Mouse (Mus musculus) embryonic facial prominence, embryonic 13.5 days (tissue): ENCODE results near the gene Tle3. TPM values are rescaled to one million over a fixed set of nuclear protein-coding genes. Genes with fewer than 3 reads are reported as not detected.
A peak's percentile ranks its signal among the peaks of the same experiment; 100 is the strongest.

Experiments
- ATAC-seq: fragments of 200-750 bp; cut with Nextera tagmentation; 2 replicates; pipeline ENCODE4 v1.8.0; 2017; ENCODE audit warnings: low read depth; ENCODE audit not compliant: insufficient number of reproducible peaks, insufficient read depth, low FRiP score, low TSS enrichment
- H3K27ac ChIP-seq: fragments of 300-500 bp; sonication (generic); 2 replicates; pipeline ENCODE4 v1.5.1; 2015; ENCODE audit warnings: moderate library complexity, mild to moderate bottlenecking, inconsistent platforms
- H3K27me3 ChIP-seq: fragments of 300-500 bp; sonication (generic); 2 replicates; pipeline ENCODE4 v1.6.1; 2015; ENCODE audit warnings: mild to moderate bottlenecking, inconsistent platforms
- H3K36me3 ChIP-seq: fragments of 300-500 bp; sonication (generic); 2 replicates; pipeline ENCODE4 v1.6.1; 2015; ENCODE audit warnings: mild to moderate bottlenecking, inconsistent platforms
- H3K4me1 ChIP-seq: fragments of 300-500 bp; sonication (generic); 2 replicates; pipeline ENCODE4 v1.6.1; 2015; ENCODE audit warnings: inconsistent platforms
- H3K4me2 ChIP-seq: fragments of 300-500 bp; sonication (generic); 2 replicates; pipeline ENCODE4 v1.6.1; 2015; ENCODE audit warnings: moderate library complexity, mild to moderate bottlenecking, inconsistent platforms
- H3K4me3 ChIP-seq: fragments of 300-500 bp; sonication (generic); 2 replicates; pipeline ENCODE4 v1.5.1; 2015; ENCODE audit warnings: mild to moderate bottlenecking, inconsistent platforms
- H3K9ac ChIP-seq: fragments of 300-500 bp; sonication (generic); 2 replicates; pipeline ENCODE4 v1.6.1; 2015; ENCODE audit warnings: mild to moderate bottlenecking, inconsistent platforms
- H3K9me3 ChIP-seq: fragments of 300-500 bp; sonication (generic); 2 replicates; pipeline ENCODE4 v1.6.1; 2016; ENCODE audit warnings: inconsistent platforms
- WGBS: fragments of 180-500 bp; shearing (Covaris S2); methylation state at CpG from one replicate; pipeline ENCODE4 v1.1.7; 2015; ENCODE audit warnings: mixed read lengths; 5-methylcytosine and 5-hydroxymethylcytosine counted together
- polyA plus RNA-seq: library from polyadenylated mRNA; unstranded; fragments of >200 nt; fragmentation: Nextera tagmentation; extraction: Ambion mirVana; gene quantifications from 2 replicates; pipeline ENCODE4 v1.2.1, GENCODE M21; 2015

Gene Tle3
- polyA plus RNA-seq, 1 experiment from 2014 or later: 39.5 TPM

DNA sequence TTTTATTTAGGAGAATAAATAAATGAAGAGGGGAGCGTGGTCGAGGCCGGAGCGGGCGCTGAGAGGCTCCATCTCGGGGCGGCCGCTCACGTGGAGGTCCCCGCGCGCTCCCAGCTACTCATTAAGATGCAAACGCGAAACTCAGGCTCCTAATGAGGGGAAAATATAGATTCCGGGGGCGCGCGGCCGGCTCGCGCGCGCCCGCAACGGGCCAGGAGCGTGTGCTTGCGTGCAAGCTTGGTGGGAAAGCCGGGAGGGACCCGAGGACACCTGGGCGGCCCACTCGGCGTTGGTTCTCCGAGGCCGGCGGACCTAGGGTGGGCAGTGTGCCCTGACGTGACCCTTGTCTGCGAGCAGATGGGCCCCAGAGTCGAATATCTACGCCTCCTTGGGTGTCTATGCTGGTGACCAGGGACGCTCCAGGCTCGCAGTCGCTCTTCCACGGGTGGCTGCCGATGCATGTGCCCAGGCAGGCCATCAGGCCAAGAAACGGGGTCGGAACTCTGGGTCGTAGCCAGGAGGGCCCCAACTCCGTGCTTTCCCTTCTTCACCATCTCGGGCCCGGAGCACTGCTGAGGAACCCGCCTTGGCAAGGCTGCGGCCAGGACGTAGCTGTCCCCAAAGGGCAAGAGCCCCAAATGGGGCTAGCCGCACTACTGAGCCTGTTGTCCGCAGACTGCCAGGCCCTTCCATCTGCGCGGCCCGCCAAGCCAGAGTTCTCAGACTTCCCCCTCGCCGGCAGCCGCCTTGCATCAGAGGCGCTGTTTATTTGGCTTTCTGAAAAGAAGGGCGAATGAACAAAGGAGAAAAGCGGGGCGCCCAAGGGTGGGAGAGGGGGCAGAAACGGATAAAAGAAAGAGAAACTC, 1.0 kb upstream of the Tle3 start:
- H3K4me3 ChIP-seq: peak overlapping the region; percentile 76
- no peaks in the 10 kb centered on the region for H3K9me3 ChIP-seq
- H3K9ac ChIP-seq: peak overlapping the region; percentile 99
- H3K36me3 ChIP-seq: no peaks in the 10 kb centered on the region
- peak overlapping the region; percentile 94 for H3K4me2 ChIP-seq
- H3K27me3 ChIP-seq: peaks cover 8% of the 10 kb centered on the region
- WGBS: under 1% methylated on average over 66 of the region's 66 CpGs
- peak; percentile 7; the same call in 1 of the 2 replicates for ATAC-seq
- H3K27ac ChIP-seq: peak overlapping the region; percentile 94
- peaks cover 61% of the 10 kb centered on the region for H3K4me1 ChIP-seq

DNA sequence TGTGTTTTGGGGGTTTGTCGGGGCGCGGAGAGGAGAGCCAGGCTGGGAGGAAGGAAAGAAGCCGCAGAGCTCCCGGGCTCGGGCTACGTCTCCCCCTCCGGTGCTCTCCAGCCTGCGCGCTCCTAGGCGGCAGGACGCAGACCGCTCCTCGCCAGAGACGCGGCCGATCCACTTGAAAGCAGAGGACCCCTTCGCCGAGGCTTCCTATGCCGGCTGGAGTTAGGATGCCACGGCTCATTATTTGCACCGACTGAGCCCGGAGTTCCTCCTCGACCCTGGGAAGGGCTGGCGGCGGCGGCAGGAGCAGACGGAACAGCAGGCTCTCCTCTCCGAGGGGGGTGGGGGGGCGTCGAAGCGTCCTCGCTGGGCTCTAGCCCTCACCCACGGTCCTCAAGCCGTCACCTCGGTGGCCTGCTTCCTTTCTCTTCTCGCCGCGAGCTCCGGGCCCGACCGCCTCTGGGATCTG, 377 bp downstream of the Tle3 start:
- H3K9ac ChIP-seq: peak overlapping the region; percentile 99
- peak overlapping the region; percentile 94 for H3K4me2 ChIP-seq
- 0 out of 2 replicates have a peak, but pooled peaks cover 11% of the 10 kb centered on the region for H3K36me3 ChIP-seq
- peaks cover 67% of the 10 kb centered on the region for H3K4me1 ChIP-seq
- H3K4me3 ChIP-seq: peak overlapping the region; percentile 76
- H3K27ac ChIP-seq: peak overlapping the region; percentile 96
- H3K9me3 ChIP-seq: no peaks in the 10 kb centered on the region
- ATAC-seq: peak; percentile 8; the same call in 1 of the 2 replicates
- H3K27me3 ChIP-seq: no peaks in the 10 kb centered on the region
- WGBS: under 1% methylated on average over 35 of the region's 42 CpGs

DNA sequence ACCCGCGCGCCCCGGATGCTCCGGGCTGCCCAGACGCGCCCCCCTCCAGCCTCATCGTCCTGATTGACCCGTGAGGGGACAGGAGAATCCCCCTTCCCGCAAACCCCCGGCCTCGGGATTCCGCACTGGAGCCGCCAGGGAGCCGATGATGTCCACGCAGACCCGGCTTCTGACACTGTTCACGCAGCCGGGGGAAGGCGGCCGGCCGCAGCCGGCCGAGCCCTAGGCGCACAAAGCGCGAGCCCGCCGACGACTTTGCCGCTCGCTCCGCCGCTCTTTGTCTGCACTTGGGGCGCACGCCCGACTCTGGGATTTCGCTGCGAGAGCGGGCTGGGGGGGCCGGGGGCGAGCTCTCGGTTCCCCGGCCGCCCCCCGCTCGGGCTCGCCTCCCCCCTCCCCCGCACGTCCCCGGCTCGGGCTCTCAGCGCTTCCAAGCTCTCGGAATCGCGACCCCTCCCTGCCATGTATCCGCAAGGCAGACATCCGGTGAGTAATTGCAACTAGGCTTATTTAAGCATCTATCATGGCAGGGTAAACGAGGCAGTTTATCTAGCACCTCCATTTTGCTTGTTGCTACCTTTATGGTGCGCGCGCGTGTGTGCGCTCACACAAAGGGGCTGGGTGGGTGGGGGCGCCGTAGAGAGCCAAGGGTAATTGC, 939 bp downstream of the Tle3 start:
- H3K9ac ChIP-seq: peak overlapping the region; percentile 99
- H3K9me3 ChIP-seq: no peaks in the 10 kb centered on the region
- peak overlapping the region; percentile 94 for H3K4me2 ChIP-seq
- H3K36me3 ChIP-seq: peaks cover 13% of the 10 kb centered on the region; the same call in 1 of the 2 replicates
- peaks cover 67% of the 10 kb centered on the region for H3K4me1 ChIP-seq
- H3K4me3 ChIP-seq: peak overlapping the region; percentile 76
- WGBS: under 1% methylated on average over 62 of the region's 66 CpGs
- peak overlapping the region; percentile 96 for H3K27ac ChIP-seq
- H3K27me3 ChIP-seq: no peaks in the 10 kb centered on the region
- no peak for ATAC-seq

DNA sequence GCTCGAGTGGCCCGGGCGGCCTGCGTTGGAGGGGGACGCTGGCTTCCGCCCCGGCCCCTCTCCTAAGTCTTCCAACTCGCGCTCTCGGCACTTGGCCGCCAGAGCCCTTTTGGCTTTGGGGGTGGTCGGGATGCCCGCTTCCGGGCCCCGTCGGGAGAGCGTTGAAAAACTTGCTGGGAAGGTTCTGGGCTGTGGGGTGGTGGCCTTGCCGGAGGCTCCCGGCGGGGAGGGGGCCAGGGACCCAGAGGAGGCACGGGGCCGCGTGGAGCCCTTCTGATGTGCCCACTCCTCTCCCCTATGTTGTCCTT, 1.4 kb downstream of the Tle3 start:
- Histone ChIP-seq H3K4me2 (peak overlapping the region; percentile 94), H3K36me3 (peaks cover 17% of the 10 kb centered on the region; the same call in 1 of the 2 replicates), H3K9me3 (no peaks in the 10 kb centered on the region), H3K27ac (peak overlapping the region; percentile 96), H3K9ac (peak overlapping the region; percentile 99), H3K4me3 (peak overlapping the region; percentile 76), H3K4me1 (peaks cover 69% of the 10 kb centered on the region), H3K27me3 (no peaks in the 10 kb centered on the region)
- under 1% methylated on average over 23 of the region's 23 CpGs for WGBS
- no peak for ATAC-seq

DNA sequence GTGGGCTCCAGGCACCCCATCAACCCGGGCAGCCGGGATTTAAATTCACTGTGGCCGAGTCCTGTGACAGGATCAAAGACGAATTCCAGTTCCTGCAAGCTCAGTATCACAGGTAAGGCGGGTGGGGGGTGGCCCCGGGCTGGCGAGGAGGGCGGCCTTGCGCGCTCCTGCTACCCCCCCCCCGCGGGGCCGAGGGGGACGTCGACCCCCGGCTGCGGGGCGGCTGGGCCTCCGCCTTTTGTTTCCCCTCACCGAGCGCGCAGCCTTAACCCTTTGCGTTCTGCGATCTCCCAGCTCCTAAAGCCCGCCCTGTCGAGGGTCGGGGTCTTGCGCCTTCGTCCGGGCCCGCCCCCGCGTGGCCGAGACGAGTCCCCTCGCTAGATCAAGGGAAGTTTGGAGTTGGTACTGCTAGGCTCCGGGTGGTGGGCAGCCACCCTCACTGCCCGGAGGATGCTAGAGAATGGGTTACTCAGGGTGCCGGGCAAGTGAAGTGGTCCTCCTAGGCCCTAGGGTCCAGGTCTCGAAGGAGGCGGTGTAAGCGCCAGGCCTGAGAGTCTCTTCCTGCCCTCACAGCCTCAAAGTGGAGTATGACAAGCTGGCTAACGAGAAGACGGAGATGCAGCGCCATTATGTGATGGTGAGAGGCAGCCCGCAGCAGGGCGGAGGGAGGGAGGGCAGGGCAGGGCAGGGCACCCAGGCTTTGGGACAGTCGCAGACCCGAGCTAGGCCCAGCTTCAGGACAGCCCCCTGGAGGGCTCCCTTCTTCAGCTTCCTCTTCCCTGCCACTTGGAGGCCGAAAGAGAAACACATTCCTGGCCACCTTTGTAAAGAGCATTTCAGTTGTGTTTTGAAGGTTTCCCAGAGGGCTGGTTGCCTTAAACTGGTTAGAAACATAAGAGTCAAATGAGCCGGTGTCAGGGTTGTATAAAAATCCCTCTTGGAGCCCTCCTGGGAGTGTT, 2.1 kb downstream of the Tle3 start:
- WGBS: under 1% methylated on average over 51 of the region's 51 CpGs
- H3K9ac ChIP-seq: peak overlapping the region; percentile 99
- peak overlapping the region; percentile 96 for H3K27ac ChIP-seq
- peak overlapping the region; percentile 94 for H3K4me2 ChIP-seq
- H3K4me3 ChIP-seq: peak overlapping the region; percentile 76
- no peaks in the 10 kb centered on the region for H3K27me3 ChIP-seq
- H3K4me1 ChIP-seq: peaks cover 69% of the 10 kb centered on the region
- no peak for ATAC-seq
- peaks cover 21% of the 10 kb centered on the region; the same call in 1 of the 2 replicates for H3K36me3 ChIP-seq
- no peaks in the 10 kb centered on the region for H3K9me3 ChIP-seq

DNA sequence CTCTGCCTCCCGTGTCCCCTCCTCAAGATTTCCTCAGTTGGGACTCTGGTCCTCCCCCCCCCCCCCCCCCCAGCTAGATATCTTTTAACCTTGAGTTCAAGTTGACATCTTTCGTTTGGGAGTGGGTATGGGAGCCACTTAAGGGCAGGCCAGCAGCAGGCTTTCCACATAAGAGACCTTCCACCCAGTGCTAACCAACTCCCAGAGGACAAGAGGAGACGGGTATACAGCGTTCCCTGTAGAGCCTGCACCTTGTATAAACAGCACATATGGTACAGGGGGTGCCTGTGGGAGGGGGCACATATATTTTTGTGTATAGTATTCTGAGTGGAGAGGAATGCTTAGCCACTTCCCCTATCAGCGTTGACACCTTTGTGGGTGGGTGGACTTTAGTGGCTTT, 2.8 kb downstream of the Tle3 start:
- Histone ChIP-seq H3K4me1 (peaks cover 69% of the 10 kb centered on the region), H3K36me3 (peaks cover 24% of the 10 kb centered on the region; the same call in 1 of the 2 replicates), H3K4me3 (peak overlapping the region; percentile 76), H3K4me2 (peak overlapping the region; percentile 94), H3K9me3 (no peaks in the 10 kb centered on the region), H3K27ac (no peak overlapping the region), H3K9ac (peak overlapping the region; percentile 99), H3K27me3 (no peaks in the 10 kb centered on the region)
- 12% methylated on average over 5 of the region's 5 CpGs for WGBS
- no peak for ATAC-seq

DNA sequence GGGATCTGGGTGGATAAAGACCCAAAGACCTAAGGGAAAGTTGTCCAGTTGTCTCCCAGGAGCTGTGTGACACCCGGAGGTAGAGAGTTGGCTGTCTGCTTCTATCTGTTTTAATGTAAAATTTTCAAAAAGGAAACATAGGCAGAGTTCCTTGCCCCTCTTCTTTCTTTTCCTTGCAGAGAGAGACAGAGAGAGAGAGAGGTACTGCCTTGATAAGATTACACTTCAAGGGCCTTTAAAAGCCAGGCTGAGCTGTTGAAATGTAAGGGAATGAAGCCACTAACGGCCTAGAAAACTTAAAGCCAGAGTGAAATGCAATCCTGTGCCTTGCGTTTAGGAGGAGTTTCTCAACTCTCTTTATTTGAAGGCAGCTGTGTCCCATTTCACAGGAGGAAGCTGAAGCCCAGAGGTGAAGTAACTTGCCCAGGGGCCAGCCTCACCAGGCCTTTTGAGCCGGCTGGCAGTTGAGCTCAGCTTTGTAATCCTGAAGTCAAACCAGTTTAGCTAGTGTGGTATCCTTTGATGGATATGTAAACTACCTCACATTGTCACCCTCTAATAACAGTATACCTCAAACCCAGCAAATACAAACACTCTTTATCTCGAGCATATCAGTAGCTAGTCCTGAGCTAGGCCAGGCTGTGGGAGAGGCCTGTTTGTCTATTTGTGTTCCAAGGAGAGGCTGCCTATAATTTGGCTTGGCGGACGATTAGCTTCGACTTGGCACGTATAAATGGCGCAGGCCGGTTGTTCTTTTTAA, 3.8 kb downstream of the Tle3 start:
- Histone ChIP-seq H3K9ac (peak overlapping the region; percentile 56), H3K36me3 (peaks cover 29% of the 10 kb centered on the region), H3K9me3 (no peaks in the 10 kb centered on the region), H3K27me3 (no peaks in the 10 kb centered on the region), H3K4me3 (peak overlapping the region; percentile 76), H3K4me1 (peaks cover 77% of the 10 kb centered on the region), H3K27ac (no peak overlapping the region), H3K4me2 (peak overlapping the region; percentile 94)
- ATAC-seq: no peak
- 30% methylated on average over 11 of the region's 11 CpGs for WGBS

DNA sequence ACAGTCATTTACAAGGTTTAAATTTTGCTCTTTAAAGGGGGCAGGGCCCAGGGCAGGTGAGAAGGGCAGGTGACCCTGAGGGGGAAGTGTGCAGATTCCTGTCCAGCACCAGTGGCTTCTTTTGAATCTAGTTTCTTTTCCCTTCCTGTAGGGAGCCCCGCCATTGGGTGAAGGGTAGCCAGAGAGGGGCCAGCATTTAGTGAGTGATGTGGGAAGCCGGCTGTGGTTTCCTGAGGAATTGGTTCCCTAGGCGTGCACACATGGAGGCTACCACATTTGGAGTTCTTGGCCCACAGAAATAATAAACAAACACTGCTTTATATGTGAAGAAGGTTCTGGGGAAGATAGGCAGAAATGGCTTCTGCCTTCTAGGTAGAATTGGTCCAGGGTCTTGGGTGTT, 4.5 kb downstream of the Tle3 start:
- Histone ChIP-seq H3K9ac (peak overlapping the region; percentile 53; the same call in 1 of the 2 replicates), H3K27ac (no peak overlapping the region), H3K4me2 (peak overlapping the region; percentile 94), H3K9me3 (no peaks in the 10 kb centered on the region), H3K4me3 (peak overlapping the region; percentile 76), H3K36me3 (peaks cover 35% of the 10 kb centered on the region), H3K27me3 (no peaks in the 10 kb centered on the region), H3K4me1 (peaks cover 77% of the 10 kb centered on the region)
- ATAC-seq: no peak
- WGBS: 19% methylated on average over 3 of the region's 3 CpGs

DNA sequence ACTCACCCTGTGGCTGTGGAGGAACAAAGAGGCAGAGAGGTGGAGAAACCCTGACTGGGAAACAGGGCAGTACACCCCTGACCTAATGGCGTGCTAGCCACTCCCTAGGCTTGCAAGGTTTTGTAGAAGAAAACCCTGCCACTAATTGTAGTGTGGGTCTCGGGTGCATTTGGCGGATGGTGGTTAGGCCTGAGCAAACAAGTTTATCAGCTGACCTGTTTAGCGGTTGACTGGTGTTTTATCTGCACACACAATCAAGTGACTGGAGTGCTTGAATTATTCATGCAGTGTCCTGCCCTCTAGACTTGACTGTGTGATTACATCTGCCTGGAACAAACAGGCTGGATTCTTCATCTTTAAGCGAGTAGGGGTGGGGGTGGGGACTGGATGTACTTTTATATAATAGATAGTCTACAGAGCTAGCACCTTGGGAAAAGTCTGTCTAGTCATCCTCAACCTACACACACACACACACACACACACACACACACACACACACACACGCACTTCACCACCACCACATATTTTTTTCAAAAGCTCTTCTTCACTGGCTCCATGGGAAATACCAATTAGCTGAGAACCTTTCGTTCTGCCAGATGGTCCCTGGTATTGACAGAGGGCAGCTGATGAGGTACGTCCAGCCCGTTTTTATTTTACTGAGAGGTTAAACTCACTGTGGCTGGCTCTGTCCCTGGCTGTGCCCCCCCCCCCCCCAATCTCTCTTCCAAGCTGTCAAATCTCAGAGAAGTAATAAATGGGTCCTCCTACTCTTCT, 5.7 kb downstream of the Tle3 start:
- H3K9me3 ChIP-seq: no peaks in the 10 kb centered on the region
- 30% methylated on average over 9 of the region's 9 CpGs for WGBS
- no peak for ATAC-seq
- H3K4me3 ChIP-seq: peak overlapping the region; percentile 76
- H3K4me2 ChIP-seq: peak overlapping the region; percentile 94
- H3K9ac ChIP-seq: 0 out of 2 replicates have a peak overlapping the region, but pooled peaks have one; percentile 12
- H3K27ac ChIP-seq: no peak overlapping the region; the same call in 1 of the 2 replicates
- no peaks in the 10 kb centered on the region for H3K27me3 ChIP-seq
- H3K4me1 ChIP-seq: peaks cover 86% of the 10 kb centered on the region
- H3K36me3 ChIP-seq: peaks cover 46% of the 10 kb centered on the region

DNA sequence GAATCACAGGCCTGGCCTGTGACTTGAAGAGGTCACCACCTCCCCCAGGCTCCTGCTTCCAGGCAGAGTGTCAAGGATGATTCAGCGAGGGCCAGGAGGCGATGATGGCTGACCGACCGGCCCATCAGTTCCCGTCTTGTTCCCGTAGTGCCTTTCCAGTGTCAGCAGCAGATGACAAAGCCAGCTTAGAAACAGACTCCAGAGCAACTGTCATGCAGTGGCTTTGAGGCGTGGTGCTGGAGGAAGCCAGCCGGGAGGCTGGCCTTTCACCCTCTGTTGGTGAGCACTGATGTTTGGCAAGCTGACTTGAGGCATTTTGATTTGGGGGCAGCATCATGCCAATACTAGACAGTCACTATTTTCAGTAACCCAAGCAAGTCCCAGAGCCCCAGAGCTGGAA, 6.3 kb downstream of the Tle3 start:
- no peaks in the 10 kb centered on the region for H3K9me3 ChIP-seq
- H3K4me2 ChIP-seq: peak overlapping the region; percentile 94
- H3K36me3 ChIP-seq: peaks cover 53% of the 10 kb centered on the region
- H3K27ac ChIP-seq: no peak overlapping the region
- 46% methylated on average over 8 of the region's 8 CpGs for WGBS
- peaks cover 92% of the 10 kb centered on the region for H3K4me1 ChIP-seq
- H3K9ac ChIP-seq: no peak overlapping the region
- no peak overlapping the region for H3K4me3 ChIP-seq
- ATAC-seq: no peak
- H3K27me3 ChIP-seq: no peaks in the 10 kb centered on the region
